Mouse (Mus musculus): Measurements from ENCODE around the gene 4931428F04Rik. TPM values are rescaled to one million over a fixed set of nuclear protein-coding genes. Genes with fewer than 3 reads are reported as not detected.

4931428F04Rik gene
- polyA plus RNA-seq, 1 experiment from 2014 or later, result 0.65 TPM

DNA sequence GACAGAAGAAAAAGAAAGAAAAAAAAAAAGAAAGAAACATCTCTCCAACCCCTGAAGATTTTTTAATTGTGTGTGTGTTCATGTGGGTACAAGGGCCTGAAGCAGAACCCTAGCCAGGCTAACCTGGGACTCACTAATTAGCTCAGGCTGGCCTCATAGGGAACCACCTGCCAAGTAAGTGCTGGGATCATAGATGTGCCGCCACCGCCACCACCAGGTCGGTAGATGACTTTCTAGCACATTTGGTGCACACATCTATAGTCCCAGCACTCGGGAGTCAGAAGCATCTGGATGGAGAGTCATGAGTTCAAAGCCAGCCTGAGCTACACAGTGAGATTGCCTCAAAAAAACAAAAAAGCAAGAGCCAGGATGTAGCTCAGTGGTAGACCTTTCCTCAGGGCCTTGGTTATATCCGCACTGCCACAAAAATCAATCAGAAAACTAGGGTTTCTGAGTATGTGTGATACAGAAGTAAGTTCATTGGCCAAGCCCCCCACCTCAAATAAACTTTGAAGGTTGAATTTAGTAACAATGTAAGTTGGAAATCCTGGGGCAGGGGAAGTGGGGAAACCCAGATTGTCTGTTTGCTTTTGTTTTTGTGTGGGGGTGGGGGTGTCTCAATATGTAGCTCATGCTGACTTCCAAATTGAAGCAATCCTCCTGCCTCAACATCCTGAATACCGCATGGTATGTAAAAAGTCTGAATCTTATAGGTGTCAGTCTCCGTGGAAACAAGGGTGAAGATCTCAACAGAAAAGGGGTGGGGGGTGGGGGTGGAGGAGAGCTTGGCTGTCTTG lies 32.1 kb downstream of the 4931428F04Rik start:
- Histone ChIP-seq H3K4me1 (ENCODE audit: insufficient read depth) (peaks cover 43% of the 10 kb centered on the region), H3K9me3 (ENCODE audit: low read length) (no peaks in the 10 kb centered on the region), H3K27me3 (ENCODE audit: insufficient read depth, low read length) (peaks cover 14% of the 10 kb centered on the region), H3K36me3 (replicated peaks; ENCODE audit: insufficient read depth, low read length) (peaks cover 8% of the 10 kb centered on the region; the same call in 1 of the 2 replicates), H3K4me2 (ENCODE audit: low read depth, low read length) (no peak overlapping the region), H3K4me3 (ENCODE audit: low read depth, low read length) (no peak overlapping the region), H3K27ac (ENCODE audit: low read depth) (no peak overlapping the region), H3K9ac (replicated peaks) (no peak overlapping the region)
- 69% methylated on average over 7 of the region's 7 CpGs for WGBS (ENCODE audit: insufficient replicate concordance)
- DNase-seq, result no peak
- TF ChIP-seq EP300 (IDR thresholded peaks at IDR 0.05; ENCODE audit: low read depth) (no peak), CTCF (IDR thresholded peaks at IDR 0.05; ENCODE audit: low read depth) (no peak)
- ATAC-seq, result no peak

DNA sequence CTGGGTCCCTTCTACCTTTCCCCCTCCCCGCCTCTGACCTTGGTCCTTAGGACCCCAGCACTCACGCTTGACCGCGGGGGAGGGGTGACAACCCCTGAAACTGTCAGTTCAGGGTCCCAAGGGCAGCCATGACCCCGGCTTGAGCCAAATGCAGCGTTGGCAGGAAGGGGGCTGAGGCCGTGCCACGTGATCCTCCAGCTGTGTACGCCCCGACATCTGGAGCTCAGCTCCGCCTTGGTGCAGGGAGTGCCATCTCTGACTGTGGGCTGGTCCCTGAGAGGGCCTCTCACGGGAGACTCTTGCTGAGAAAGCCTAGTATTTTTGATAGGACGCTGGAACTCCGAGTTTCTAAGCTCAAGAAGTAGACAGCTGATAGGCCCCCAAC lies 34.7 kb downstream of the 4931428F04Rik start, which contains the start of gene B3gnt9:
Gene B3gnt9, minus strand, starts transcription at position 188 of the 385 bp plus-strand sequence.
- H3K27ac ChIP-seq (ENCODE audit: low read depth), result peak within 1 kb of the TSS; percentile 41
- peaks cover 30% of the 10 kb centered on the region for H3K36me3 ChIP-seq (replicated peaks; ENCODE audit: insufficient read depth, low read length)
- peaks cover 35% of the 10 kb centered on the region for H3K4me1 ChIP-seq (ENCODE audit: insufficient read depth)
- peak within 1 kb of the TSS; percentile 58 for H3K4me3 ChIP-seq (ENCODE audit: low read depth, low read length)
- WGBS (ENCODE audit: insufficient replicate concordance), result 2% methylated on average over 14 of the region's 14 CpGs
- H3K9me3 ChIP-seq (ENCODE audit: low read length), result no peaks in the 10 kb centered on the region
- peak within 1 kb of the TSS; percentile 59 for H3K9ac ChIP-seq (replicated peaks)
- peak within 1 kb of the TSS; percentile 93 for H3K4me2 ChIP-seq (ENCODE audit: low read depth, low read length)
- peak; percentile 77 for DNase-seq
- TF ChIP-seq CTCF (IDR thresholded peaks at IDR 0.05; ENCODE audit: low read depth), result no peak
- TF ChIP-seq EP300 (IDR thresholded peaks at IDR 0.05; ENCODE audit: low read depth), result no peak
- peak; percentile 80 for ATAC-seq
- peaks cover 14% of the 10 kb centered on the region for H3K27me3 ChIP-seq (ENCODE audit: insufficient read depth, low read length)

DNA sequence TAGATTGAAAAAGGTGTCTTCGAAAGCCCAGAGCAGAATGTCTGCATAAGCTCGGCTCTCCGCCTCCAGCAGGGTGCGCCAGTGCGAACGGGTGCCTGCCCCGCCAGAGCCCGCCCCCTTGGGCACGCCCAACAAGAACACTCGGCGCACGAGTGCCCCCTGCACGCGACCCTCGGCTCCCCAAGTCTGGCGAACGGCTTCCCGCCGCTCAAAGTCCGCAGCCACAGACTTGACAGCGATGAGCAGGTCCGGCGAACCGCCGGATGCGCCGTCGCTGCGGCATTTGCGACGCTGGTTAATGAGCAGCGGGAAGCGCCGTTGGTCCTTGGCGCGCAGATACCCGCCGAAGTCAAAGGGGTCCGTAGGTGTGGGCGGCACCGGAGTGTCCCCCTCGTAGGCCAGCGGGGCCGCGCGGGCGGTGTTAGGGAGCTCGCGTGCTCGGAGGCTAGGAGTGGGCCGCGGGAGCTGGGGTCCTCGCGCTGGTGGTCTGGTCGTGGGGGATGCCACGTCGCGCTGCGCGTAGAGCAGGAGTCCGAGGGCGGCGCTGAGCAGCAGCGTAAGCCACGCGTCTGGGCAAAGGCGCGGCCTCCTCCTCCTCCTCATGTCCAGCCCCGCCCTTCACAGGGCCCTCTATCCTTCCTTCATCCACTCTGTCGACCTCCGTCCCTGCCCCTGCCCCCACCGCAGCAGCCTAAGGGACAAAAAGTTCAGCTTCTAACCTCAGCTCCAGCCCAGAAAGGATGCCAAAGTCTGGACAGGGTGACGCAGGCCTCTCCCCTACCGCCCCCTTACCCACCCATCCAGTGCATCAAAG lies 35.3 kb downstream of the 4931428F04Rik start:
- H3K27ac ChIP-seq (ENCODE audit: low read depth), result peak overlapping the region; percentile 16
- H3K27me3 ChIP-seq (ENCODE audit: insufficient read depth, low read length), result peaks cover 9% of the 10 kb centered on the region
- H3K36me3 ChIP-seq (replicated peaks; ENCODE audit: insufficient read depth, low read length), result peaks cover 36% of the 10 kb centered on the region
- H3K4me2 ChIP-seq (ENCODE audit: low read depth, low read length), result peak overlapping the region; percentile 93
- H3K9me3 ChIP-seq (ENCODE audit: low read length), result no peaks in the 10 kb centered on the region
- ATAC-seq, result peak; percentile 87
- H3K4me1 ChIP-seq (ENCODE audit: insufficient read depth), result peaks cover 29% of the 10 kb centered on the region
- peak overlapping the region; percentile 58 for H3K4me3 ChIP-seq (ENCODE audit: low read depth, low read length)
- WGBS (ENCODE audit: insufficient replicate concordance), result under 1% methylated on average over 62 of the region's 74 CpGs
- DNase-seq, result peak; percentile 92
- TF ChIP-seq EP300 (IDR thresholded peaks at IDR 0.05; ENCODE audit: low read depth) (no peak), CTCF (IDR thresholded peaks at IDR 0.05; ENCODE audit: low read depth) (peak; percentile 91)
- peak overlapping the region; percentile 59 for H3K9ac ChIP-seq (replicated peaks)

DNA sequence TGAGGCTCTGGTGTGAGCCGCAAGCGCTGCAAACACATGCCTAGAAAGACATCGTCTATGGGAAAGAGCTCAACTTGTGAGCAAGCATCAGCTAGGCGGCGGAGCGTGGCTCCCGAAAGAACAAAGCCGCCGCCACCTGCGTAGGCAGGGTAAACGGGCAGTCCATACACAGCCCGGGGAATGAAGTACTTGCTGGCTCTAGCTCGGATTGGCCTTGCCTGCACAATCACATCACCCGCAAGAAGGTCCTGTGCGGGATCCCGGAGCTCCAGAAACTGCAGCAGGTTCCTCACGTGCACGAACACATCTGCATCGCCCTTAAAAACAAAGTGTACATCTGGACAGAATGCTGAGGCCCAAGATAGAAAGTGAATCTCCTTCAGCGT lies 35.9 kb downstream of the 4931428F04Rik start:
- ATAC-seq (no peak), DNase-seq (no peak)
- WGBS (ENCODE audit: insufficient replicate concordance), result 52% methylated on average over 20 of the region's 20 CpGs
- no peak for TF ChIP-seq EP300 (IDR thresholded peaks at IDR 0.05; ENCODE audit: low read depth)
- no peak for TF ChIP-seq CTCF (IDR thresholded peaks at IDR 0.05; ENCODE audit: low read depth)
- Histone ChIP-seq H3K27ac (ENCODE audit: low read depth) (no peak overlapping the region), H3K4me3 (ENCODE audit: low read depth, low read length) (peak overlapping the region; percentile 58), H3K9me3 (ENCODE audit: low read length) (no peaks in the 10 kb centered on the region), H3K9ac (replicated peaks) (0 out of 2 replicates have a peak overlapping the region, but pooled peaks have one; percentile 59), H3K4me1 (ENCODE audit: insufficient read depth) (peaks cover 23% of the 10 kb centered on the region), H3K36me3 (replicated peaks; ENCODE audit: insufficient read depth, low read length) (peaks cover 42% of the 10 kb centered on the region), H3K4me2 (ENCODE audit: low read depth, low read length) (peak overlapping the region; percentile 93), H3K27me3 (ENCODE audit: insufficient read depth, low read length) (peaks cover 3% of the 10 kb centered on the region; the same call in 1 of the 2 replicates)

DNA sequence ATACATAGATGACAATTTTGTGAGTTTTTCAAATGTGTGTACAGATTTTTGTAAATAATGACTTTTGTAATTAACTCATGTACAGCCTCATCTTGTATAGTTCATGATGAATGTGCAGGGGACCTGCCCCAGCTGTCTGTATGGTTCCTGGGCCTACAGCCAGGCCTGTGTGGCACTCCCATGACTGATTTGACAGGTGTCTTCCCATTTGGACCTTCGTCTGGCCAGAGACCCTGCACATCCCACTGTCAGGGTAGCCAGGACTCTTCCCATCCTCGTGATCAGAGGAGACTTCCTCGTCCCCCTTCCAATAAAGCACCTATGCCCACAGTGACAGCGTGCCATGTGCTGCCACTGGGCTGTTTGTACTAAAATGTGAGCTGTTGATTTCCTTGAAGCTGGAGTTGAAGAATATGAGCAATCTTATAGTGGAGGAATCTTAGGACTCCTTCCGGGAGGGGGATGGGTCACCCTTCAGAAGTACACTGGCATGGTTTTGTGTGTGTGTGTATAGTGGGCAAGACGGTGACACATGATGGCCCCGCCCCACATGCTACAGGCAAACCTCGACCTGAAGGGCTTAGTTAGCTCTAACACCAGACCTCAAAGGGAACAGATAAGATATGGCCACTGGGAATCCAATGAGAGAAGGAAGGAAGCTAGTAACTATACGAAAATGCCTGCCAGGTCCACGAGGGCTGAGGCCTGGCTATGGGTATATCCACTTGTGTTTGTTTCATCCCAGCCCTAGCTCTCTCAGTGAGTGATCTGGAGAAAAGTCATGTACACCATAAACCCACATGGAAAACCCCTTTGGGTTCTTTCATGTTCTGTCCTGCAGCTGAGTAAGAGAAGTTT lies 36.8 kb downstream of the 4931428F04Rik start:
- peaks cover 21% of the 10 kb centered on the region for H3K4me1 ChIP-seq (ENCODE audit: insufficient read depth)
- no peak for DNase-seq
- ATAC-seq, result no peak
- H3K4me2 ChIP-seq (ENCODE audit: low read depth, low read length), result no peak overlapping the region
- no peaks in the 10 kb centered on the region for H3K9me3 ChIP-seq (ENCODE audit: low read length)
- no peak overlapping the region for H3K4me3 ChIP-seq (ENCODE audit: low read depth, low read length)
- 69% methylated on average over 10 of the region's 10 CpGs for WGBS (ENCODE audit: insufficient replicate concordance)
- no peak overlapping the region for H3K27ac ChIP-seq (ENCODE audit: low read depth)
- no peak for TF ChIP-seq CTCF (IDR thresholded peaks at IDR 0.05; ENCODE audit: low read depth)
- no peak for TF ChIP-seq EP300 (IDR thresholded peaks at IDR 0.05; ENCODE audit: low read depth)
- peaks cover 50% of the 10 kb centered on the region for H3K36me3 ChIP-seq (replicated peaks; ENCODE audit: insufficient read depth, low read length)
- no peaks in the 10 kb centered on the region for H3K27me3 ChIP-seq (ENCODE audit: insufficient read depth, low read length)
- no peak overlapping the region for H3K9ac ChIP-seq (replicated peaks)

Measured in liver, postnatal 0 days (tissue).